Mouse (Mus musculus) left cerebral cortex, postnatal 36 days (tissue): Measurements from ENCODE around the gene Pcgf6. TPM values are rescaled to one million over a fixed set of nuclear protein-coding genes. Genes with fewer than 3 reads are reported as not detected.

ENCODE experiments used
- total RNA-seq, 2 experiments: library from RNA; stranded (reverse); gene quantifications; 2 replicates each; pipeline ENCODE4 v1.2.3; 2021

Gene Pcgf6
- total RNA-seq, 2 experiments from 2014 or later, result 11.7 to 18.1 TPM

Other genes starting within 250 kb of the Pcgf6 start
- gene Ina, start 36.2 kb downstream of the Pcgf6 start, total RNA-seq, result 100 to 1,000 TPM; 209 to 221 TPM
- 10 to 100 TPM; 68.1 to 78.8 TPM for gene Nt5c2, start 35.8 kb downstream of the Pcgf6 start, total RNA-seq
- 1 to 10 TPM; 5.9 to 6.0 TPM for gene Taf5, start 16.8 kb upstream of the Pcgf6 start, total RNA-seq
- gene Usmg5, start 39.7 kb upstream of the Pcgf6 start, total RNA-seq, result 100 to 1,000 TPM; 648 to 693 TPM
- gene Pdcd11, start 39.9 kb upstream of the Pcgf6 start, total RNA-seq, result 10 to 100 TPM; 12.5 to 16.2 TPM
- 1 to 10 TPM; 6.1 to 6.7 TPM for gene Calhm2, start 87.4 kb upstream of the Pcgf6 start, total RNA-seq
- not detected for gene Calhm1, start 93.3 kb upstream of the Pcgf6 start, total RNA-seq
- not detected for gene Calhm3, start 106.9 kb upstream of the Pcgf6 start, total RNA-seq
- 100 to 1,000 TPM; 201 to 207 TPM for gene Neurl1a, start 127.9 kb upstream of the Pcgf6 start, total RNA-seq